Mouse (Mus musculus) thymus, postnatal 10 days (tissue): Measurements from ENCODE around the gene Tomm70a.

Source experiments
- DNase-seq, 2 experiments: peaks; one replicate each; pipeline ENCODE4 v3.0.0; 2021; ENCODE audit warnings: low spot score in 2 of 2

Gene Tomm70a

DNA sequence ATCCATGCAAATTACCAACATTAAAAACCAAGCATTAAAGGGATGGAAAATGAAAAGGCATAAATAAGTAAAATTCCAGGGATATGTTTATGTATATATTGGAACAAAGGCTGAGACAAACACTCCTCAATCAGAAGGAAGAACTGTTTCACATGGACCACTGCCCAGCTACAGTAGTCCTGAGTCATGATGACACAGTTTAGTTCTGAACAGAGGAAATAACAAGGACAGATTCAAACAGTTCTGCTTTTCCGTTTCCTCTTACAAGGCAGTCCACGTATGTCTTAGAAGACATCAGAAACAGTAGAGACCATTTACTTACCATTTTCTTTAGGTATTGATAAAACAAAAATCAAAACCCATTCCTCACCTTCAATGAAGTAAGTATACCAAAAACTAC lies 68.0 kb downstream of the Tomm70a start:
- DNase-seq: no peak

- no peak for DNase-seq
Measured at GRCm38 (mm10) chr16:57190390-57190789, 68.9 kb downstream of the Tomm70a start.

- DNase-seq: no peak
Measured at GRCm38 (mm10) chr16:57191214-57191613, 69.7 kb downstream of the Tomm70a start.

DNA sequence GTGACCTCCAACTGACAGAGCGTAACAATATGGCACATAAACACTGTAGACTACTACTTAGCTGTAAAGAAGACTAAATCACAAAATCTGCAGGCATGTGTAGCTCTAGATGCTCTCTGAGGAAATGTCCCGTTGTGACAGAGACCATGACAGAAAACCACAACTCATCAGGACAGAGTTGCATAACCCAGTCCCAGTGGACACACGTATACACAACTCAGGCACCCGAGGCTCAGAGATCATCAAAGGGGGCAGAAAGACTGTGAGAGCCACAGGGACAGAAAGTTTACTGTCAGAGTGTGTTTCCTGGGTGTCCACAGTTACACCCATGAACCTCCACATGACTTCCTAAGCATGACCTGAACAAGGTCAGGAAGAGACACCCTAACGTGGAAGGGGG lies 75.1 kb downstream of the Tomm70a start:
- no peak for DNase-seq

- no peak for DNase-seq
Measured at GRCm38 (mm10) chr16:57197281-57197680, 75.8 kb downstream of the Tomm70a start.
